Mouse (Mus musculus): Measurements from ENCODE around the gene Tvp23a.
A peak's percentile ranks its signal among the peaks of the same experiment; 100 is the strongest.

Gene Tvp23a

GRCm38 (mm10) chr16:10447264-10447594, at the start of gene Tvp23a:
Tvp23a (minus strand) TSS chr16:10447362.
- peak; percentile 92 for DNase-seq (ENCODE audit: low read depth, low spot score)

GRCm38 (mm10) chr16:10495824-10496298, 48.7 kb upstream of the Tvp23a start:
- no peak for DNase-seq (ENCODE audit: low read depth, low spot score)

DNA sequence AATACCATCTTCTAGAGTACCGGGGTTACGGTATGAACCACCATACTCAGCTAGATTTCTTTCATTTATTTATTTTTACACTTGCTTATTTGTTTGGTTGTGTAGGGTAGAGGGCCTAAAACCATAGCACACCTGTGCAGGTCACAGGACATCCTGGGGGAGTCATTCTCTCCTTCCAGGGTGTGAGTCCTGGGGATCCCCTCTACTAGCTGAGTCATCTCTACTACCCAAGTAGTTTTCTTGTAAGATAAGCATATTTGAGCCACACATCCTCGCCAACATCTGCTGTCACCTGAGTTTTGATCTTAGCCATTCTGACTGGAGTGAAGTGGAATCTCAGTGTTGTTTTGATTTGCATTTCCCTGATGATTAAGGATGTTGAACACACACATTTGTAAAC, 45.4 kb upstream of the Tvp23a start:
- DNase-seq (ENCODE audit: low read depth, low spot score): no peak

DNA sequence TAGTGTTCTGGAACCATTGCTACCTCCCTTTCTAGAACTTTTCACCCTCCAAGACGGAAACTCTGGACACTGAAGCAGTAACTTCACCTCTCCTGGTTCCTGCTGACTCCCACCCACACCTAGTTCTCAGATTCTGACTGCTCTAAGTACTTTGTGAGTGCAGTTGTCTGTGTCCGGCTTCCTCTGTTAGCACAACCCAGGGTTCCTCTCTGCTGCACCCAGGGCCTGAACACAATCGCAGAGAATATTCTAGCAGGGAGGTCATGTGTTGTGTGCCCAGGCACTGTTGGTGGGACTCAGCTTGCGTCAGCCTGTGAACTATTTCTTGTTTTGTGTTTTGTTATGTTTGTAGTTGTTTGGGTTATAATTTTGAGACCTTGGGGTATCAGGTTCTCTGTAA, 44.6 kb upstream of the Tvp23a start:
- DNase-seq (ENCODE audit: low read depth, low spot score): no peak

GRCm38 (mm10) chr16:10490503-10491150, 43.5 kb upstream of the Tvp23a start:
- no peak for DNase-seq (ENCODE audit: low read depth, low spot score)

DNA sequence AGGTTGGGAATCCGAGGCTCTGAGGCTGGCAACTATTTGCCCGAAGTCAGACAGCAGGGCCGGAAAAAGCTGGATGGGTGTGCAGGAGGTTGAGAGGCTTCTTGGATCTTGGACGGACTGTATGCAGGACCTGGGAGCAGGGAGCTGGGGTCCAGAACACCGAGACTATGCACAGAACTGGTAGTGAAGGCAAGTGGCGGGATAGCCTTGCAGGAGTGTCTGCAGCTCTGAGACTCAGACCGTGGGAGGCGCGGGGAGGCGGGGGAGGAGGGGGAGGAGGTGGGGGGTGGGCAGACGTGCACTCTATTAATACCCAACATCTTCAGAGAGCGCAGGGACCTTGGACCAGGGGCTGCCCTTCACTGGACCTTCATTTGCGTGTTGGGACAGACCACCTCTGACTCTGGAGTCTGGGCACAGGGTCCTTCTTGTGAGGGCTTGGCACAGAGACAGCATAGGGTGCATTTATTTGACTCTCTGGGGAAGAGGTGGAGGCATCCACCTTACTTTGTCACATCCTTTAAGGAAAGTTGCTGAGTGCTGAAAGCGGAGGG, 42.8 kb upstream of the Tvp23a start:
- no peak for DNase-seq (ENCODE audit: low read depth, low spot score)

DNA sequence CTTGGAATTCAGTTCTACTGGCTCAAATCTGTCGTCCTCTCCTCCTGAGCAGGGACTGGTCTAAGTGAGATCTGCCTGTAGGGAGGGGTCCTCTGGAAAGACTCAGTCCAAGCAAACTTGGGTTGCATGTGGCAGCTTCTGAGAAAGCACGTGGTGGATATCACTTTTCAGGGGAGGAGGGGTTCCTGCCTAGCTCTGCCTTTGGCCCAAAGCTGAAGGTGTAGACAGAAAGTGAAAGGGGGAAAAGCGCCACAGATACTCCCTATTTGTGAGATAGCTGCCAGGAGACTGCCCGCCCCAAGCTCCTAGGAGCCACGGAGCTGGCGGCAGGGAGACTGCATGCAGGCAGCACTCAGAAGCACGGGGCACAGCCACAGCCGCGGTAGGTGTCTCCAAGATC, 42.3 kb upstream of the Tvp23a start:
- DNase-seq (ENCODE audit: low read depth, low spot score): peak; percentile 28

- no peak for DNase-seq (ENCODE audit: low read depth, low spot score)
Measured at GRCm38 (mm10) chr16:10488769-10489481, 41.8 kb upstream of the Tvp23a start.

DNA sequence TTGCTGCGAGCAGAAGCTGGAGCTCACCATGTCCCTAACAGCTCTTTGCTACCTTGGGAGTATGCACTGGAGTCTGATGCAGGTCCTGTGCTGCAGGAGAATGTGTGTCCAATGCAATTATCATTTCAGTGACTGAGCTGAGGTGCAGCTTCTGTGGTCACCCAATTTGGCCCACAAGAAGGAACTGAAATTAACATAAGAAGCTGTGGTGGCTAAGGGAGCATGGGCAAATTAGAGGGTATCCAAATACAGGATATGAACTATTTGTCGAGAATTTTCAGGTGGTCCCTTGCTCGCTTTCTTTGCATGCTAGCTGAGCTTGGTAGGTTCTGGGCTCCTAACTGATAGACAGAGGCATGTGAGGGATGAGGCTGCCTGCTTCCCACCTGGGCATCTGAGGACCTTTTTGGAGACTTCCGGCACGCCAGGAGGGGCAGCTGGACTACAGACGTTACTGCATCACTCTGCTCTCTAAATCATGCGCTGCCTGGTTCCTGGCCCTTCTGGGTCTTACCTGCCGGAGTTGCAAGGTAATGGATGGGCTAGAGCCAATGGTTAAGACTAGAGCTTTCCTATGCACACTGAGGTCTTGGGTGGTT, 40.8 kb upstream of the Tvp23a start:
- DNase-seq (ENCODE audit: low read depth, low spot score): no peak

DNA sequence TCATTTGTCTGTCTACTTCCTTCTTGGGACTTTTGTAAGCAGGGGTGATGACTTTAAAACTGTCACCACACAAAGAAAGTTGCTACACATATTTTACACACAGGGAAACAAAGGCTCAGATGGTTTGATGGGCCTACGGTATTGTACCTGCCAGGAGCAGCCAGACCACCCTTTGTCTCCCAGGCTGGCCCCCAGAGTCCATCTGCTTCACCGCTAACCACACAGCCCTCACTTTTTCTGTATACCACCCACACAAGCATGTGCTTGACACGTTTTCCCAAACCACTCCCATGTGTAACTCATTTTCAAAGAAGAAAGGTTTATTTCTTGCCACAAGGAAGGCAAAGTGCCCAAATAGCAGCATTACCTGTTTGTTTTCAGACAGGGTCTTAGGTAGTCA, 39.8 kb upstream of the Tvp23a start:
- no peak for DNase-seq (ENCODE audit: low read depth, low spot score)

DNA sequence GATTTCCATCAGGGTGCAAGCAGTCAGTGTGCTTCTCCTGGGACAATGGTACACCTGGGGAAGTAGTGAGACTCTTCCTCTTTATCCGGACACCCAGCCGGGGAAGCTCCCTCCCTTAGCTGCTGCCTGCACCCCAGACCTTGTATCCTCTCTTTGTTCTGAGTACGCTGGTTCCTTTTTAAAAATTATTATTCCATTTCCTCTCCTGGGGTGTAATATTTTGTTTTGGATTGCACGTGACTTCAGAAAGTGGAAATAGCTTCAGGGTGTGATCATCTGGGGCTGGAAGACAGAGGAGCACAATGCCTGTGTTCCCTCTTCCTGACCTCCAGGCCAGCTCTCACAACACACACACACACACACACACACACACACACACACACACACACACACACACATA, 35.2 kb upstream of the Tvp23a start:
- DNase-seq (ENCODE audit: low read depth, low spot score): no peak

DNA sequence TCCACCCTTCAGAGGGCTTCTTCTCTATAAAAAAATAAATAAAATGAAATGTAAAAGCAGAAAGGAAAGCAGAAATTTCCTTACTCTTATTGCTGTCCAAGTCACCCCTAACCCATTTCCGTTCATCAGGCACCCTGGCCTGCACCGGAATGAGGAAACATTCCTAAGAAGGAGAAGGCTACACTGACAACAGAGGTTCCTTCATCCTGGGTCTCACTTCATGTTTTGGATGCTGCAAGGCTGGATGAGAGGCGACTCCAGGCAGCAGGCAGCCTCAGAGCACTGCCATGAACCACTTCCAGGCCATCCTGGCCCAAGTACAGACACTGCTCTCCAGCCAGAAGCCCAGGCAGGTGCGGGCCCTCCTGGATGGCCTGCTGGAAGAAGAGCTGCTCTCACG, 32.7 kb upstream of the Tvp23a start, which contains the start of gene Ciita:
TSS of gene Ciita (plus strand) at position 203 of the 400 bp plus-strand sequence.
- DNase-seq (ENCODE audit: low read depth, low spot score): no peak

DNA sequence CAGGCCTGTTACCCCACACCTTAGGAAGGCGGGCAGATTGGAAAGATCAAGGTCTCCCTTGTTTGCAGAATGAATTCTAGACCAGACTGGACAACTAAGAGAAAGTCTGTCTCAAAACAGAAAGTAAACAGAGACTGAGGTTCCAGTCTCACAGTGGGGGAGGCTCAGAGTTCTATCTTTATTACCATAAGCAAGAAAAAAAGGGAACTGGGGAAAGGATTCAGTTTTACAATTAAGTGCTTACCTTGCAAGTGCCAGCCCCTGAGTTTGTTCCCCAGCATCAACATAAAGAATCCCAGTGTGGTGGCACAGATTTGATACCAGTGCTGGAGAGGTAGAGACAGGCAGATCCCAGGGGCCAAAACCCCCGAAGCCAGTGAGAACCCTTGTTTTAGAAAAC, 28.8 kb upstream of the Tvp23a start:
- no peak for DNase-seq (ENCODE audit: low read depth, low spot score)

- no peak for DNase-seq (ENCODE audit: low read depth, low spot score)
Measured at GRCm38 (mm10) chr16:10474956-10475355, 27.8 kb upstream of the Tvp23a start.

DNA sequence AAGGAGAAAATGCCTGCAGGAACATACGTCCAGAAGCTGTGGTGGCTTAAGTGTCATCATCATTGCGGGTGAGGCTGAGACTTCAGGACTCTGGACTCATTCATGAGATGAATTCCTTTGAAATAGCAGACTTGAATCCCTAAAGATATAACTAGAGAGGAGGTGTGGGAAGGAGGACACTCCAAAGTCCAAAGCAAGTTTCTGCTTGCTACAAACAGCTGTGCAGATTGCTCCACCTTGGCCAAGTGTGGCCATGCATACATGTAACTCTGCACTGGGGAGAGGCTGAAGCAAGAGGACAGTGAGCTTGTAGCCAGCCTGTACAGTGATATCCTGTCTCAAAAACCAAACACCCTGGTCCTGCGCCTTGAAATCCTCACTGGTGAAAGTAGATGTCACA, 24.8 kb upstream of the Tvp23a start:
- DNase-seq (ENCODE audit: low read depth, low spot score): no peak

GRCm38 (mm10) chr16:10468201-10468600, 21.0 kb upstream of the Tvp23a start:
- peak; percentile 66 for DNase-seq (ENCODE audit: low read depth, low spot score)

DNA sequence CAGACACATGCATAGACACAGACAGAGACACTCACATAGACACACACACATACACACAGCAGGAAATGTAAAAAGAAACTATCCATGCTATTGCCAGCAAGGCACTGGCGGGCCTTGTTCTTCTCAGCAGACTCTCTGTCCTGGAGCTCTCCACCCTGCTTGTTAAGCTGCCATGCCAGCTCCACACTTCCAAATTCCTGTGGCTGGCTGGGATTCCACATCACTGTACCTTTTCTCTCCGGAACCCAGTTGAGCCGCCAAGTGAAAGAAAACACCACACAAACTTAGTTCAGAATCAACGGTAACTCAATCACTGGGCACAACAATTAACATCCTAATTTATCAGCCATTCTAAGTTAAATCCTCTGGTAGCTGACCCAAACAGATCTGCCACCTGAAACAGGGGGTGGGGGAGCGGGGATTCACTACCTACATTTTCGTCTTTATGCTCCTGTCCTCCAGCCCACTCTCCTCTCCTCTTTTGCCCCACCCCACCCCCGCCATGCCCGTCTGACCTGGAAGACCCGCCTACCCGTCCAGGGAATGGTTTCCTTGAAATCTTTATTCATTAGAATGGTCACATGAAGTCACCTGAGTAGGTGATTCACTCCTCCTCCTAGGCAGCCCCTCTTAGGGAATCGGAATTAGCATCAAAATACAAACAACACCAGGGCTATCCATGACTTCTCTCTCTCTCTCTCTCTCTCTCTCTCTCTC, 20.4 kb upstream of the Tvp23a start:
- DNase-seq (ENCODE audit: low read depth, low spot score): peak; percentile 94

DNA sequence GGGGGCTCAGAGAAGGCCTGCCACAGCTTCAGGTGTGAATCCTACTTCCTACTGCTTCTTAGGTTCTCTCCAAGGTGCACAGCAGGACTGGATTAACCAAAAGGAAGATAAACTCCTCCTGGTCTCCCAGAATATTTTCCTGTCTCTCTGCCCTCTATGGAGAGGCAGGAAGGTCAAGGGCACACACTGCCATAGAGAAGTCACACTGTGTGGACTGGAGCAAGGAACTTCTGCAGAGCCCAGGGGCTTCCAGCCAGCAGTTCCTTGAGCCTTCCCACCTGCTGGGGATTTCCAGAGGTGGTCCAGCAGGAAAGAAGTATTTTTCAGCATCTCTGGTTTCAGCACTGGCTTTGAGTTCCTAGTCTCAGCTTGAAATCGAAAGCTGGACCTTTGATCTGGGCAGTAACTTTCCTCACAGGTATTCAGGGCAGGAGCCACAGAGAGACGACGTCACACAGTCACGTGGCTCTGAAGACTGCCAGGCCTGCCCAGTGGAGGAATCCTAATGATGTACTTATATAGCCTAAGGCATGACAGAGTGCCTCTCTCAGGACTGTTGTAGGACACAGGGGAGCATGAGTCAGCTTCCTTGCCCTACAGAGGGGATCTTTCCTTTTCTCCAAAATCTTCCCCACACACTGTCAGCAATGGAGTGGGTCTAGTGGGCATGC, 18.0 kb upstream of the Tvp23a start:
- DNase-seq (ENCODE audit: low read depth, low spot score): peak; percentile 45

GRCm38 (mm10) chr16:10461178-10461577, 14.0 kb upstream of the Tvp23a start:
- no peak for DNase-seq (ENCODE audit: low read depth, low spot score)

DNA sequence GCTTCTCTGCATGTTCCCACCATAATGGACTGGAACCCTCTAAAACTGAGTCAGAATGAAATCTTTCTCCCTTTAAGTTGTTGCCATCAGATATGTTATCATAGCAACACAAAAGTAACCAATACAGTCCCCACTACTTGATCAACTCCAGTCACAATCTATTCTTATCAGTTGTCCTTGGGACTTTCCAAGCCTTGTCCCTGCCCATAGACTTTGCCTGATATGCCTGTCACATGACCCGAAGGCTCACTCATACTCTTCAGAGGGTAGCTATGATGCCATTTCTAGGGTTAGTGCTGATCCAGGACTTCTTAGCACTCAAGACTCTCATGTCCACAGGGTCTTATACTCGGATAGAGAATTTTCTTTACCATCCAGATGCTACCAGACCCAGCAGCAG, 13.0 kb upstream of the Tvp23a start:
- no peak for DNase-seq (ENCODE audit: low read depth, low spot score)

- no peak for DNase-seq (ENCODE audit: low read depth, low spot score)
Measured at GRCm38 (mm10) chr16:10454583-10454974, 7.4 kb upstream of the Tvp23a start.
